Mouse (Mus musculus) adrenal gland, postnatal 10 days (tissue): ENCODE data around the gene Aox1. TPM values are rescaled to one million over a fixed set of nuclear protein-coding genes. Genes with fewer than 3 reads are reported as not detected.
A peak's percentile ranks its signal among the peaks of the same experiment; 100 is the strongest.
"Not testable (repeated sequence)": the region's sequence is repeated elsewhere in the genome, so short reads cannot be mapped to it uniquely, and the experiment has no call there.

Experiments
- DNase-seq: peaks from one replicate; pipeline ENCODE4 v3.0.0; 2021; ENCODE audit warnings: mixed read lengths
- long read RNA-seq, 2 experiments: library from polyadenylated mRNA; stranded (forward); transcript quantifications; one replicate each; pipeline ENCODE4 v2.0.0; 2021
- total RNA-seq, 2 experiments: library from RNA; stranded (reverse); gene quantifications; 2 replicates each; pipeline ENCODE4 v1.2.3; 2021

The Aox1 gene
- total RNA-seq = 10 to 100 TPM; 19.2 to 26.3 TPM
- long read RNA-seq, experiment 1, full-length matches to known transcripts = 1 of 4 reads
- long read RNA-seq, experiment 1, partial matches to known transcripts = 2 of 4 reads
- long read RNA-seq, experiment 1, other reads (novel, unspliced or antisense) = 1 of 4 reads
- long read RNA-seq, experiment 2, full-length matches to known transcripts = 1 of 10 reads
- long read RNA-seq, experiment 2, partial matches to known transcripts = 8 of 10 reads
- long read RNA-seq, experiment 2, other reads (novel, unspliced or antisense) = 1 of 10 reads

DNA sequence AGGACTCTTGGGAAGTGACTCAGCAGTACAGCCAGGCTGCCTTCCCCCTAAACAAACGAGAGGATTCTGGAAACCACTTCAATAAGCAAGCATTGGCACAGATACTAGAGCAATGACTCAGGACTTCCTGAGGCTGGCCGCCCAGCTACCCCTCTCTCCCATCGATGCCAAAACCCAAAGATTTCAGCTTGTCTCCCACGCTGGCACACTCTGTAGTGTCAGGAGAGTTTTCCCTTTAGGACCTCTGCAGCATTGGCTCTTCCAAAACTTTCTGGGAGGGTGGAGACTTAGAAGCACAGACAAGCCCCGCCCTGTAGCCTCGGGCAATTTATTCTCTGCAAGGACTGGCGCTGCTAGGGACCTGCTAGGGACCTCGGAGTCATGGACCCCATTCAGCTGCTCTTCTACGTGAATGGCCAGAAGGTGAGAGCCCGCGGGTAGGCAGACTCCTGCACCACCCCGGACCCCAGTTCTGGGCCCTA is at the start of gene Aox1:
Gene Aox1, plus strand, starts transcription at position 296 of the 482 bp plus-strand sequence.
- peak; percentile 79 for DNase-seq

DNA sequence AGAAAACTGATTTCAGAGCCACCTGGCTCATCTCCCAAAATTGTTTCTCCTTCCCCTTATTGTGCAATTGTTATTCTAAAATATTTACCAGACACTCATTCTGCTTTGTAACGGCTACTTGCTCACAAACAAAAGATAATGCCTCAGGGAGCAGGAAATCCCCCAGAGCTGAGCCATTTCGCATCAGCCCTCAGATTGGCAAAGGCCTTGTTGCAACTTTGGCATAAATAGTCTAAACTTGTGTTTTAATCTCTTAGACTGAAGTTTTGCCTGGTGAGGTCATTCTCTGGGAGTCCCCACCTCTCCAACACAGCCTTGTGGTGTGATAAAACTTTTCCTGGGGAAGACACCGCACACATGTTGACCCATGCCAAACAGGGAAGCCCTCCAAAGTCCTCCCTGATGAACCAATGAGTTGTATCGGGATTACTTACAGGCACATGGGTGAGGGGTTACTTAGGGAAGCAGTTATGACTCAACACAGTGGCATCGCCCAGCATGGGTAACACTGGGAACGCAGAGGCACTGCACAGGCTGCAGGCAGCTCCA is 40.6 kb upstream of the Aox1 start:
- DNase-seq = peak; percentile 16

DNA sequence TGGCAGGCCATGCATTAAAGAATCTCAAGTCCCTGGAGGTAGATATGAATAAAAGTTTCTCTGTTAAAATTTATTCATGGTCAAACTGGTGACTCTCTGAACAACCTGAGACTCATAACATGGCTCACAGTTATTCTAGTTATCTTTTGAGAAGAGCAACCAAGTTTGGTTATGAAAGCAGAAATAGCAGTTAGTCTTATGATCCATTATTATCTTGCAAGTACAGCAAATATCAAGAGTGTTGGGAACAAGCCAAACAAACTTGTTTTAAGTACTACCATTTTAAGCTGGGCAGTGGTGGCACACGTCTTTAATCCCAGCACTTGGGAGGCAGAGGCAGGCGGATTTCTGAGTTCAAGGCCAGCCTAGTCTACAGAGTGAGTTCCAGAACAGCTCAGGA is 38.5 kb upstream of the Aox1 start:
- DNase-seq = no peak

DNA sequence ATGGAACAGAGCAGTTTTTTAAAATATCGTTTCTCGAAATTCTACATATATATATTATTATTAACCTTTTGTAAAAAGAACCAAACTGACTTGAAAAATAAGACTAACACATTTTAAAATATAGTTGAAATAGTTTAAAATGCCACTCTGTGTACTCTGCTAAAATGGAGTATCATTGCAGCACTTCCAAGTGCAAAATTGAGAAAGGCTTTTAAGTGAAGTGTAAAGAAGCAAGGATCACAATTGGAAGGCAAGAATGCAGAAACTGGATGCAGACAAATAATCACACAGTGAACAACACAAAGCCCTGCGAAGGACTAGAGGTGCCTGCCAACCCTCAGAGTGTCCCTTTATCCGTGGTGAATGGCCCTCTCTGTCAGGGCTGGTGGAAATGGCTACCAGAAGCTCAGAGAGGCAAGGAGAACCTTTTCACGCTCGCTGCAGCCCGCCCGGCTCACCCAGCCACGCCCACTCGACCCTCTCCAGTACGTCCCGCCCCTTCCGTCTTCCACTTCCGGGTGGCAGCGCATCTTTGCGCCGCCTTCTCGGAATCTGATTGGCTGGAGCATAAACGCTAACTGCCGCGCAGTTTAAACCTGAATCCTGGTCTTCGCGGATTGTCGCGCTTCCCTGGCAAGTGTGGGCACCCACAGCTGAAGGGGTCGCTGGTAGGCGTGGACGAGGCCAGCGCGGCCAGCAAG is 34.1 kb upstream of the Aox1 start, which contains the start of gene Sgo2a:
Gene Sgo2a, plus strand, starts transcription at position 540 of the 701 bp plus-strand sequence.
- peak; percentile 94 for DNase-seq

DNA sequence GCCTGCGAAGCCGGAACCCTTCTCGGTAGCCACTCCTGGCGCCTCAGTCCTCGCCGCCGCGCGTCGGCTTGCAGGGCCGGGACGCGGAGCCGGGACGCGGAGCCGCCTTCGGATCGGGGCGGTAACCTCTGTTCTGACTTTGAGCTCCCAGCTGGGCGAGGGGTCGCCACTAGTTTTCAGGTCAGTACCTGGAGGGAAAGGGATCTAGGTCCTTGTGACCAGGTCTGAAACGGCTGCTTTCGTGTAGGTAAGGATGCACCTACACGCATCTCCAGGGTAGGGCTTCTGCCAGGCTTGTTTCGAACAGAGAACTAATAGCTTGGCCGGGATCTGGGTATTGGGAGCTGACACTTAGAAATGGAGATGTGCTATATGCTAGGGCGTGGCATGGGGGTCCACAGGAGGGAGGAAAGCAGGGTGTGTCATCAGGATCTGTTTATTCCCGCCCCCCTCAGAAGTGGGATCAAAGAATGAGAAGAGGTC is 33.6 kb upstream of the Aox1 start:
- DNase-seq = no peak

DNA sequence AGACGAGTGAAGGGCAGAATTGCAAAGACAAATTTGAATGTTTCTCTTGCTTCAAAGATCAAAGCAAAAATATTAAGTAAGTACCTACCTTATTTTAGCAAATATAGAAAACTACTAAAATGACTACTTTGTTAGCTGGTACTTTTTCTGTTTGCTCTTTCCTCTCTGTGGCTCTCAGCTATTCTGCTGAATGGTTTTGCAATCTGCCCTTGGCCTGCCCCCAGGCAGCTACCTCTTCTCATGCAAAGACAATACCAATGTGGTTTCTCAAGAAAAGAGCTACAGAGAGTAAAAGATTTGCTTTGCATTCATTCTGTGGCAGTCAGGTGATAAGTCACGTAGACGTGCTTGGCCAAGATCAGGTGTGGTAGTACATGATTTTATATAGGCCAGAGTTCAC is 31.6 kb upstream of the Aox1 start:
- peak; percentile 48 for DNase-seq

DNA sequence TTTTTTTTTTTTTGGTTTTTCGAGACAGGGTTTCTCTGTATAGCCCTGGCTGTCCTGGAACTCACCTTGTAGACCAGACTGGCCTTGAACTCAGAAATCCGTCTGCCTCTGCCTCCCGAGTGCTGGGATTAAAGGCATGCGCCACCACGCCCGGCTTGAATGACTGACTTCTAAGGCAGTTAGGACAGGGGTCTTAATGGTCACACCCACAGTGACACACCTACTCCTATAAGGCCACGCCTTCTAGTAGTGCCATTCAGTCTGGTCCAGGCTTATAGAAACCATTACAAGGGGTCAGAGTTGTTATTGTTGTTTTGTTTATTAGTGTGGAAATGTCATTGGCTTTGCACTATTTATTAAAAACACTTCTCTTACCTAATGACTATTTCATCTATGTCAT is 23.3 kb upstream of the Aox1 start:
- DNase-seq = not testable (repeated sequence)

DNA sequence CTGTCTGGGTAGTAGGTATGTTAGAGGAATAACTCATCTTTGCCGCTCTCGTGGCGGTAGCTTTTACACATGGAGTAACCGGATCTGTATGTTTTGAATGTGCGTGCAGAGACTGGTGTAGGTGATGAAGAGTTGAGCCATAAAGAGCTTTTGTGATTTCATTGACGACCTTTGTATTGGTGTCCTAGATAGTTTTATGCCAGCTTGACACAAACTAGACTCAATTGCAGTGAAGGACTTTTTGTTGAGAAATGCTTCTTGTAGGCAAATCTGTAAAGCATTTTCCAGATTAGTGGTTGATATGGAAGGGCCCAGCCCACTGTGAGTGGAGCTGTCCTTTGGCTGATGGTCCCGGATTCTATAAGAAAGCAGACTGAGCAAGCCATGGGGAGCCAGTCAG is 10.9 kb upstream of the Aox1 start, which contains the start of gene Kctd18:
Gene Kctd18, minus strand, starts transcription at position 101 of the 400 bp plus-strand sequence.
- no peak for DNase-seq

DNA sequence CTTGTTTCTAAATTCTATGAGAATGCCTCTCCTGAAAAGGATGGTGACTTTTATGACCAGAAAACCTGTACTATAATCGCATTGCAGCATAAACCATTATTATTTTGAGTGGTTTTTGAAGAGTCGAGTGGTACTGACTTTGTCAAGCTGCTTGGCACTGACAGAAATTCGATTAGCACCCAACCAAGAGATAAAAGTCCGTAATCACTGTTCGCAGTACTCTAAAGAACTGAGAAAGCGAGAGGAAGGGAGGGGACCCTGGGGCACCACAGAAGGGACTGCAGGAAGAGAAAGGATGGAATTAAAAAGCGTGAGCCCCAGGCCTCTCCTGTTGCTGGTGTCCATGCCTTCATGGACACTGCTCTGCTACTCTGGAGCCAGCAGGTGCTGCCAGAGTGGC is 2.0 kb upstream of the Aox1 start:
- DNase-seq = no peak

DNA sequence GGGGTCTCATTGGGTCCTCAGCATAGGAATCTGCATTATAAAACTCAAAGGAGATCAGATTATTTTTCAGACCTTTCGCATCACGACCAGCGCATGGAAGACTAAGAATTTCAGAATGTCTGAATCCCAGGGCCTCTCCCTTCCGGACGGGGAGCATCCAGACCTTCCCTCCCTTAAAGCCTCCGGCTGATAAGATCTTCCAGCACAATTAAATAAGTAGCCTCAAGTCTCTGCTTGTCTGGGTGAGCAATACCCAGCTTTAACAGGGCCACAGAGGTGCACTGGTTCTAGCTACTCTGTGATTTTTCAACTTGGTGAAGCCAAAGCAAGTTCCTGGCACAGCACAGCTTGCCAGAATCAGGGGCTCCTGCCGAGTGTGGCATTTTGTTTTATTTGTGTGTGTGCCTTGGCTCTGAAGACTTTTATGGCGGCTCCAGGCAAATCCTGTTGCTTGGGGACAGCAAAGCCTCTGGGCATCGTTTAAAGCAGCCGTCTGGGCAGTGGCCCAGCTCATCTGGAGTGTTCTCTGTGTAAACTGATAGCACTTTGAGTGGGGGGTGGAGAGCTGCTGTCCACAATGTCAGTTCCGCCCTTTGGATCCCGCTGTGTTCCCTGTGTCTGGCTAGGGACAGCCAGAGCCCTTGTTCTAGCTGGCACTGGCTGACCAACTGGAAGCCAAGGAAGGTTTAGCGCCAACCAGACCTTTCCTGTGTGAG is 583 bp downstream of the Aox1 start:
- DNase-seq = peak; percentile 84

DNA sequence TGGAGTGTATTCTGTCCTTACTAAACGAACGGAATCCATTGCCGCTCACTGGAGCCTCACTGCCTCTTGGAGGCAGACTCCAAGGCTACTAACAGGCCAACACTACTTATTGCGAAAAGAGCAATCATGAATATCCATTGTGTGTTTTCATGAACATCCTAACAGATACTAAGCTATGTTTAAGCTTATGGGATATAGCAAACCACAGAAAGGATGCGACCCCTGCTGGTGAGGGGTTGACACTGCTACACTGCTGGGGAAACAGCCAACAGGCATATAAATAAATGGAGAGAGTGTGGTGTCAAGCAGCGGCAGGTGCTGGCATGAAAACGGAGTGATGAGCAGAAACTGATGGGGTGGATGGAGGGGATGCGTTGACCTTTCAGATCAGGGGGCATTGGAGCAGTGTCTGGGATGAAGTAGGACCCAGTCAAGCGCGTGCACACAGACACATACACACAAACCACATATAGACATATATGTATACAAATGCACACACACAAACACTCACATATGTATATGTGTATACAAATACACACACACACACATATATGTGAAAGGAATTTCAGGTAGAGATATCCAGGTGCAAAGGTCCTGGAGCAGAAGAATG is 1.5 kb downstream of the Aox1 start:
- DNase-seq = peak; percentile 74

DNA sequence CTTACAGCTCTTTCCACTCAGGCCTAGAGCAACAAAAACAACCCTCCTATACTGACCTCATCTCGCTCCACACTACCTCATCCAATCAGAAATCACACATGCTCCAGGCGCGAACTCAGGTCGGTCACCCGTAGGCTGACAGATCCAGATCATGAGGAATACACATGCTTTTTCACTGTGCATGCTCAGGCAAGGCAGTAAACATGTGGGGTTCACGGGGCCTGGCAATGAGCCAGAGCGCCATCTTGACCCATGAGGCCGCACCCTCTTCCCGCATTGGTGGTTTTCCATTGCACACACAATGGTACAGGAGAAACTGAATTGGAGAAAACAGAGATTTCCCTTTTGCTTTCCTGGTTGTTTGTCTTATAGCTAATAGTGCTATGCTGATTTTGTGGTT is 7.6 kb downstream of the Aox1 start:
- DNase-seq = not testable (repeated sequence)

DNA sequence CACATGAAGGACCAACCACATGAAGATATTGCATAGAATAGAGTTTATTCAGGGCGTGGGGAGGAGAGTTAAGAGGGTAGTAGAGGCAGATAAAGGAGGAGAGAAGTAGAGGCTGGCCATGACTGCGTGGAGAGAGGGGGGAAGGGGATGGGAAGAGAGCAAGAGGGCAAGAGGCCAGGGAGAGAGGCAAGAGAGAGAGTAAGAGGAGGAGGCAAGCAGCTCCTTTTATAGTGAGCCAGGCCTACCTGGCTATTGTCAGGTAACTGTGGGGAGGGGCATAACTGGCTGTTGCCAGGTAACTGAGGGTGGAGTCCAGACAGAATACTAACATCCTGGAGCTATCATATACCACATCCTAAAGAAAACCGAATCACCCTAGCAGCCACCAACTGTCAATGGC is 15.3 kb downstream of the Aox1 start:
- no peak for DNase-seq

DNA sequence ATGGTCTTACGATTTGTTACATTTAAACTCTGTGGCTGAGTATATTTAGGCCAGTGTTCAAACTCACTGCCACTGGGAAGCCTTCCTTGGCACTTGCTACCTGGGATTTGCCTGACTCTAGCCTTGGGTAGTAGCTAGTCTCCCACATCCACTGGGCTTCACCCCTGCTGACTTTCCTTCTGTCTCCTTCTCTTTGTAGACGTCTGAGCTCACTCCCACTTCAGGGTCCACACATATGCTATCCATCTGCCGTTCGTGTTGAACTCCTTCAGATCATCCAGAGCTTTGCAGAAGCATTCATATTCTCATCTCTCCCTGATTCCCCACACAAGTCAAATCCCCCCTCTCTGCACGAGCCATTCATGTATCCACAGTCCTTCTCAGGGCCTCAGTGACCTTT is 15.8 kb downstream of the Aox1 start:
- DNase-seq = no peak

DNA sequence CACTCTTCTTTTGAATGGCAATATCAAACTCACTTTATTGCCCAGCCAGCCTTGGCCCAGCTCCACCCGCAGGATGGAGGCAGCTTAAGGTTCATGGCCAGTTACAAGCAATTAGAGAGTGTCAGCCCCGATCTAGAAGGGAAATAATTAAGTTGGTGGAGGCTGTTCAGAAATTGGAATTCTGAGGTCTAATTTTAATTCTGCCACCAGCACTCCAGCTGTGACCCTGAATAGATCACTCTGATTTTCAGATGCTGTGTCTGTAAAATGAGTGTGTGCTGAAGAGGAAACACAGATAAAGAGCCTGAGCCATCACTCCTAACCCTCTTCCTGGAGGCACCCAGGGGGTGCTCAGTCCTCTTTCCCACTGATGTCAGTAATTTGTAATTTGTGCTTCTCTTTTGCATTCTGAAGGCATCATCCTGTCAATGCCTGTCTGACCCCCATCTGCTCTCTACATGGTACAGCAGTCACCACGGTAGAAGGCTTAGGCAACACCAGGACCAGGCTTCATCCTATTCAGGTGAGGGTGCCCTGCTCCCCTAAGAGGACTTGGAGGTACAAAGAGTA is 17.1 kb downstream of the Aox1 start:
- DNase-seq = no peak

DNA sequence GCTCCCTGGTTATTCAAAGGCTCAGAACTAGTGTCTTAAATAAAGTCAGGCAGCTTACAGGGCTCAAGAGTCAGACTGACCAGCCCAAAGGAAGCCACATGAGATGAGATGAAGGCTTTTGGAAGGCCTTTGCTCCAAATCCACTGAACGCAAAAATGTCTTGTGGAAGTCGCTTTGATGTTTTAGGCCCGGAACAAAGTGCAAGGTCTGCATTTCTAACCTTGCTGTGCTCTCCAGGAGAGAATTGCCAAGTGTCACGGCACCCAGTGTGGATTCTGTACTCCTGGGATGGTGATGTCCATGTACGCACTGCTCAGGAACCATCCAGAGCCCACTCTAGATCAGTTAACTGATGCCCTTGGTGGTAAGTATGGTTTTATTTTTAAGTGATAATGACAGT is 19.4 kb downstream of the Aox1 start:
- DNase-seq = no peak

DNA sequence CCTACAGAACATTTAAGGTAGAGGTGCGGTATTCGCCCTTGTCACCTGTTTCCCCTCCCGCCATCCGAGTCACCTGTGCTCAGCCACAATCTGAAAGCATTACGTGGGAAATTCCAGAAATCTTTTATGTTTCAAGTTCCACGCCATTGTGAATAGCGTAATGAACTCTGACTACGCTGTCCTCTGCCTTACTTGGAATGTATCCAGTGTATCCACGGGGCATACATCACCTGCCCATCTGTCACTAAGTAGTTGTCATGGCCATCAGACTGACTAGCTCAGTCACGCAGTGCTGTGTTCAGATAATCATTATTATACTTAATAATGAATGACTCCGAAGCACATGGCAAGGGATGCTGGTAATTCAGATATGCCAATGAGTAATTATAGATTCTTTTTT is 25.9 kb downstream of the Aox1 start:
- DNase-seq = no peak

DNA sequence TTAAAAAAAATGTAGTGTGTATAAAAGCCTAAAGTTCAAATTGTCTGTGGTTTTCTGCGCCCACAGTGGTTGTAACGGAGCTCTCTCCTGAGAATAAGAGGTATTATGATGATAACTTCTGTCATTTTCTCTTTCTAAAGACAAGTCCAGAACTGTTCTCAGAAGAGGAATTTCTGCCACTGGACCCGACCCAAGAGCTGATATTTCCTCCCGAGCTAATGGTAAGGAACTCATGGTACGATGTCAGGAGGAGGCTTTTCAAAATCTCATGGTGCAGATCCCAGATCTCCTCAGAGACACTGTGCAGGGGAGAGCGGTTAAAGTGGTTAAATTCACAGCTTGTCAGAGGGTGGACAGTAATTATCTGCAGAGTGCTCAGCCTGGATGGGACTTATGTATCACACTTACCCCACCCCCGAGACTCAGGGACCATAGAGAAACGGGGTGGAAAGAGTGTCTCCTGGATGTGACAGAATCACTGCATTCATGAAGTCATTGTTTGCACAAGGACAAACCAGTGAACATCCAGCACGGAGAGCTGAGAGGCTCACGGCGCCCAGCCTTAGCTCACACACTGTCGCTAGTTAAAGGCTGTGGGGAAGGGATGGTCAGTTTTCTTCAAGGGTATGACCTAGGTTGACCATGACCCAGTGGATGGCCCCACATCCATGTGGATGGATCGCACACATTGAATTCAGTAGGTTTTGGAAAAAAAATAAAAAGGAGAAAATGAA is 26.5 kb downstream of the Aox1 start:
- no peak for DNase-seq

DNA sequence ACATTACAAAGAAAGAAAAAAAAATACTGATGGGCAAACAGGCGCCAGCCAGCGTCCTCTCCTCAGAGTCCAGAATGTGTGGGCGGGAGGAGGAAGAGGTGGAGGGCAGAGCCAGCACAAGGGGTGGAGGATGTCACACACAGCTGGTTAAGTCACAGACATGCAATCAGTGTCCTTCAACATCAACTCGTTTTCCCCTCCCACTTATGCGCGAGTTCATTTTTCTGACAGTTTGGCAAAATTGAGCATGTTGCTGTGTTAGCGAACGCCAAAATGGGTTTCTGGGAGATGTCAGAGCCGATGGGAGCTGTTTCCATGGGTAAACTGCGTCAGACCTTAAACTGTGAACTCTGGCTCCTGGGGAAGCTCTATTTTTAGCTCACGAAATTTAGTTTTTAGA is 27.2 kb downstream of the Aox1 start:
- DNase-seq = peak; percentile 13

DNA sequence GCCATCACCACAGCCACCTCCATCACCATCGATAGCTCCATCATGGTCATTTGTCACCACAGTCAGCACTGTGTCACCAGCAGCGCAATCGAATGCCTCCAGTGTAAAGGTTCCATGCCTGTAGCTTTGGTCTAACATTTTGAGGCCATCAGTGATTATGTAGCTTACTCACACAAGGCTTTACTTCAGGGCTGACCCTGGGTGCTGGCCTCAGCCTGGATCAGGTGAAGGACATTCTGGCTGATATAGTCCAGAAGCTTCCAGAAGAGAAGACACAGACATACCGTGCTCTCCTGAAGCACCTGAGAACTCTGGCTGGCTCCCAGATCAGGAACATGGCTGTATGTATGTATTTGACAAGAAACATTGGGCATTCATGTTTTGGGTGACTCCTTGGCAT is 29.1 kb downstream of the Aox1 start:
- no peak for DNase-seq

DNA sequence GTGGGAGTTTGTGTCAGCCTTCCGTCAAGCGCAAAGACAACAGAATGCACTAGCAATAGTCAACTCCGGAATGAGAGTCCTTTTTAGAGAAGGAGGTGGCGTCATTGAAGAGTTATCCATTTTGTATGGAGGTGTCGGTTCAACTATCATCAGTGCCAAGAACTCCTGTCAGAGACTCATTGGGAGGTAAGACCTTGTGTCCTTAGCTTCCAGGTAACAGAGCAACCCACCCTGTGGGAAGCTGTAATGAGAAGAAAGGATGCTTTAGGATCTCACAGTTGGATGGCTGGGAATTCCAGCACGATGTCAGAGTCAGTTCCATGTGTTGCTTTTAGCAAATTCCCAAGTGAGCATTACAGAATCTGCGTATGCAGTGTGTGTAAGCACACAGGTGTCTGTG is 32.4 kb downstream of the Aox1 start:
- no peak for DNase-seq
